Mouse (Mus musculus): Measurements from ENCODE around the gene Bicdl2.

Gene Bicdl2

DNA sequence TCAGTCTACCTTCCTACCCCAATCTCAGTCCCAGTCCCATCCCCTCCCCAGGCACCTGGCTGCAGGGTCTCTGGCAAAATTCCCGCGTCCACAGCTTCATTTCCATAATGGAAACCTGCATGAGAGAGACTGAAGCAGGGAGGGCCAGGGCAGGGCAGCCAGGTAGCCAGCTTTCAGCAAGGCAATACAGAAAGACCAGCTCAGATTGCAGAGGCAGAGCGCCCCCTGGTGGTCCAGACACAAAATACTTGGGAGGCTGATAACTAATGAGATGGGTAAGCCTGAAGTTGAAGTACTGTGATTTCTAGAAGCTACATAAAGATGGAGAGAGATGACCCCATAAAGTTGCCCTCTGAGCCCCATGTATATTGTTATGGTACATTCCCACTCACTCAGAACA, 45.9 kb downstream of the Bicdl2 start:
- peak; percentile 79 to 84 for DNase-seq (ENCODE audit: low spot score in 2 of 2)

DNA sequence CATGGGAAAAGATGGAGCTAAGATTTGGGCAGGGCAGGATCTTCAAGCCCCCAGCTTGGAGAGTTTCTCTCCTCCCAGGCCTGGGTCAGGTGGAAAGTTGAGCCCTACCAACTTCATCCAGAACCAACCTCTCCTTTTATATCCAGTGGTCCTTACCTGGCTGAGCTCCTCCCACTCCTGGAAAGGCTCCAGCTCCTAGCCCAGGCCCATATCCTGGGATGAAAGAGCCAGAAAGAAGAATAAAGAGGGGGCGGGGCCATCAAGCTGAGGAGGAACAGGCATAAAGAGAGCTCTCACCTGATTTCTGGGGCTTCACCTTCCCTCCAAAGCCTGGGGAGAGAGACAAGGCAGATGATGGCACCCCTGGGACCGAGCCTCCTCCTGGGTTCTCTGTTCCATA, 56.7 kb downstream of the Bicdl2 start:
- DNase-seq (ENCODE audit: low spot score in 2 of 2) = no peak

All from right cerebral cortex, postnatal 10 days (tissue).